Mouse (Mus musculus): ENCODE measurements around the gene Rabepk. TPM values are rescaled to one million over a fixed set of nuclear protein-coding genes. Genes with fewer than 3 reads are reported as not detected.

Gene Rabepk
- polyA plus RNA-seq (2012; ENCODE audit: low replicate concordance): 3.0 and 9.8 TPM in 2 replicates

DNA sequence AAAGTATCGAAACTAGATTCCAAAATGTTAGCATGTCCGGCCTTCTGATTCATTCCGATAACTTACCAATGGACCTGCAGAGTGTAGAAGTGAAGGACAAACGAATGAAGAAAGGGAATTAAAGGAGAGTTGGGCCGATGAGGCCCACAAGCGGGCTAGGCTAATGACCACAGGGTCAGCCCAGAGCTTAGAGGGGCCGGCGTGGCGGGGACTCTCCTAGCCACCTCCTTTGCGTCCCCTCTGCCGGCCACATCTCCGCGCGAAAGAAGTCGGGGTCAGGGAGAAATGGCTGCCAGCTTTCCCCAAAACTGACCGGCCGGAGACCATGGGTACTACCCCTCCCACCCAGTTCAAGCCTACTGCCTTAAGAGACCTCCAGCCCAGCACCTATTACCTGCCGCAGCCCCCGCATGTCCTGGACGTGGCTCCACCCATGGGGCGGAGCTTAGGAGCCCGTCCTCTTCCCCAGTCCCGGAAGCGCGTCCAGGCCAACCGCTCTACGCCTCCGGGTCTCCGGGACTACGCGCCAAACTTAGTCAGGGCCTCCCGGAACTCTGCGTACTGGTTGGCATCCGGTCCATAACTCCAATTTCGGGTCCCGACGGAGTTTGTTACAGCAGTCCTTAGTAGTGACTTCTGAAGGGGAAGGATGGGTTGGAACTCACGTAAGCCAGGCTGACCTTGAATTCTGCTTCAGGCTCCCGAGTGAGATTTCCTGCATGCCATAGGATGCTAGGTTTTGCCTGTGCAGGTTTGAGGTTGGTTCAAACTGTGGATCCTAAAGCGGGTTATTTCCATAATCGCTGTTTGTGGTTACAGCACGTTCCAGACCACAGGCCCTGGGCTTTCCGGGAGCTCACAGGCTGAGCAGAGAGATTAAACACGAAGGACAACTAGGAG is at the start of gene Rabepk:
Gene Rabepk (minus strand): TSS at position 556 of the 900 bp plus-strand sequence.

DNA sequence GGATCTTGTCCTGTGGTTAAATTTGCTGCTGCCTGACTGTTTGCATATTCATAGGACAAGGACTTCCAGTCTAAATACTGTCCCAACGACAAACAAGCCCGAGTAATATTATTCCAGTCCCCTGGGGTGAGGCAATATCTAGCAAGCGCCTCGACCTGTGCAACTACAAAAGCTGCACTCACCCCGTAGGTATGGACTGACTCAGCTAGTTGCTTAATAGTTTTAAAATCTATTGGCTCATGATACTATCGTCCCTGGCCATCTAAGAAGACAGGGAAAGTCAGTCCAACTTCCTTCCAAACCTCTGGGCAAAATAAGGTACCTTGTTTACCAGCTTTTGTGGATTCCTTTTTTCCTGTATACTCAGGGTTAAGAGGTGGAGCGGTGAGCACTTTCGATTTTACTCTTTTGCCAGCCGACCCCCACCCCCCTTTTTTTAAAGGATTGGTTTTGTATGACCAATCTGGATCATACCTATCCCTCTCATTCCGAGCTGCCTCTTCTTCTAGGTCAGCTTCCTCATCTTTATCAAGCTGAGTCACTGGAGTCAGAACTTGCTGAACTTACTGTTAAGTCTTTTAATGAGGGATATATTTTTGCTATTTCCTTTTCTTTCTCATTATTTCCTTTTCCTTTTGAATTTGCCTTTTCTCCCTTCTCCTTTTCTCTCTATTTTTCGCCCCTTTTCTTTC is 33.2 kb upstream of the Rabepk start, which contains the start of gene Gm34653:
Gene Gm34653 (plus strand): TSS at position 242 of the 692 bp plus-strand sequence.

DNA sequence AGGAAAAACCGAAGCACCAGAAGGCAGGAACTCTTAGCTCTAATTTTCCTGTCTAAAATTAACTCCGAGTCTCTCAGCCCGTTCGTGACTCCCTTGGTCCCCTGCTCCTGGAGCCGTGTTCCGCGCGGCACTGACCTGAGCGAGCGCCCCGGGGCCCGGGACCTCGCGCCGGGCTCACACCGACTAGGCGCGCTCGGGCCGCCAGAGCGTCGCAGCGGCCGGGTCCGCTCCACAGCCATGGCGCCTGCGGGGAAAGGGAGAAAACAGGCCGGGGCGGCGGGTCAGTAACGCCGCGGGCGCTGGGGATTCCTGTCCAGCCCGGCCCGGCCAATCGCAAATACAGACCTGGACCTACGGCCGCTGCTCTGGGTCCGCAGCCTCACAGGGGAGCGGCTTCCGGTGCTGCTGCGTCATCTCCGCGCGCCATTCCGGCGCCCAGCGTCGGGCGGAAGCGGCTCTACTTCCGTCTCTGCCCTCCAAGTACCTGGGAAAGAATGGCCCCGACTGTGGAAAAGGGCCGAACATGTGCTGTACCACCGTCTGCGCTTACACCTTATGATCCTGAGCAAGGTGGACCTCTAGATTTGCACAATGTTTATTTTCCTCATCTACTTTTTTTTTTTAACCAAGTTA is 26.2 kb upstream of the Rabepk start, which contains the start of gene Fbxw2:
Gene Fbxw2 (minus strand): TSS at position 485 of the 633 bp plus-strand sequence.

DNA sequence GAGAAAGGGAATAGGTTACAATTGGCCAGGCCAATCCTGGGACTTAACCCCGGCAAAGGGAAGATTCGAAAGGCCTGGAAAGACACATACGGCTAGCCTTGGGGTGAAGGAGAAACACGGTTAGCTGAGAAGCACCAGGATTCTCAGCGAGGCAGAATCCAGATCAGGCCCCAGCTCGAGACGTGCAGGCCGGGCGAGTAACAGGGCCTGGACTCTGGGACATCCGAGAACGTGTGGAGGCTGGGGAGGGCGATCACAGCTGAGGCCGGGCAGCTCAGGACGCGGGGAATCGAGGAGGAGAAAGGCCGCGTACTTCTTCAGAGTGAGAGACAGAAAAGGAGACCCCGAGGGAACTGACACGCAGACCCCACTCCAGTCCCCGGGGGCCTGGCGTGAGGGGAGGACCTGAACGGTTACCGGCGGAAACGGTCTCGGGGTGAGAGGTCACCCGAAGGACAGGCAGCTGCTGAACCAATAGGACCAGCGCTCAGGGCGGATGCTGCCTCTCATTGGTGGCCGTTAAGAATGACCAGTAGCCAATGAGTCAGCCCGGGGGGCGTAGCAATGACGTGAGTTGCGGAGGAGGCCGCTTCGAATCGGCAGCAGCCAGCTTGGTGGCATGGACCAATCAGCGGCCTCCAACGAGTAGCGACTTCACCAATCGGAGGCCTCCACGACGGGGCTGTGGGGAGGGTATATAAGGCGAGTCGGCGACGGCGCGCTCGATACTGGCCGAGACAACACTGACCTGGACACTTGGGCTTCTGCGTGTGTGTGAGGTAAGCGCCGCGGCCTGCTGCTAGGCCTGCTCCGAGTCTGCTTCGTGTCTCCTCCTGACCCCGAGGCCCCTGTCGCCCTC is 28.1 kb downstream of the Rabepk start, which contains the start of gene Hspa5:
Gene Hspa5 (plus strand): TSS at position 603 of the 859 bp plus-strand sequence.

DNA sequence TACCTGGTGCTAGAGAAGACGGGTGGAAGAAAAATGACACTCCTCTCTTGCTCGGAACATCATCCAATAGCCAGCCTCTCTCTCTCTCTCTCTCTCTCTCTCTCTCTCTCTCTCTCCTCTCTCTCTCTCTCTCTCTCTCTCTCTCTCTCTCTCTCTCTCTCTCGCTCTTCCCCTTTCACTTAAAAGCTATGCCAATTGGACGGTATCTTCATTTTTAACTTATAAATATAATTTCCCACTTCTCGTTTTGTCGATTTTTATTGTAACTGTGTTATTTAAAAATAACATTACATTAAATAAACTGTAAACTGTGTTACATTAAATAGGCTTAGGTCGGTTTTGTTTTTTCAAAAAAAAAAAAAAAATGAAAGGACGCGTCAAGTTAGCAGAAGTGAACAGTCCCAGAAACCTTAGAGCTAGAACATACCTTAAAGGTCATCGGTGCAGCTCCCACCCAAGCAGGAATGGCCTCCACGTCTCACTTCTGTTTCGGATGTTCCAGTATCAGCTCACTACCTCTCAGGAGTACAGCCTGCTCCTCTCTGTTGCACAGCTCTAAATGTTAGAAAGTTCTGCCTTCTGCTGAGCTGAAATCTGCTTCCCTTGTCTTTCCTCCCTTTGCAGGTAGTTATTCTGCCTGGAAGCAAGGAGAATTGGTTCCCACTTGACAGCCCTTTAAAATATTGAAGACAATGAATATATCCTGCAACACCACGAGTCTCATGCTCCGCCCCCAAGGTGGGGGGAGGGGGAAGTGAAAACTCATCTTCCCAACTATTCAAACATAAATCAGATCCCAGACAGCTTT is 45.0 kb downstream of the Rabepk start, which contains the start of gene Gapvd1:
Gene Gapvd1 (minus strand): TSS at position 682 of the 808 bp plus-strand sequence.

Other genes starting within 250 kb of the Rabepk start
- 14.3 and 27.0 TPM in 2 replicates for gene Gapvd1, start 44.7 kb downstream of the Rabepk start, polyA plus RNA-seq (2012; ENCODE audit: low replicate concordance)
- gene Hspa5, start 27.9 kb downstream of the Rabepk start, polyA plus RNA-seq (2012; ENCODE audit: low replicate concordance): 86.4 and 109 TPM in 2 replicates
- gene Fbxw2, start 26.4 kb upstream of the Rabepk start, polyA plus RNA-seq (2012; ENCODE audit: low replicate concordance): 29.2 and 36.5 TPM in 2 replicates
- gene Gm34653, start 33.1 kb upstream of the Rabepk start, polyA plus RNA-seq (2012; ENCODE audit: low replicate concordance): not detected in 2 replicates
- gene Cutal, start 74.5 kb upstream of the Rabepk start, polyA plus RNA-seq (2012; ENCODE audit: low replicate concordance): not detected in 2 replicates
- 5.7 and 6.0 TPM in 2 replicates for gene Psmd5, start 75.1 kb upstream of the Rabepk start, polyA plus RNA-seq (2012; ENCODE audit: low replicate concordance)
- 5.5 and 7.2 TPM in 2 replicates for gene Phf19, start 114.1 kb upstream of the Rabepk start, polyA plus RNA-seq (2012; ENCODE audit: low replicate concordance)
- gene Traf1, start 161.9 kb upstream of the Rabepk start, polyA plus RNA-seq (2012; ENCODE audit: low replicate concordance): 30.1 and 31.4 TPM in 2 replicates

Data from hematopoietic multipotent progenitor cell, adult 10-12 weeks (in vitro differentiated cells).